ENCODE assay signal across 8 mouse cellular contexts in the genomic region with DNA sequence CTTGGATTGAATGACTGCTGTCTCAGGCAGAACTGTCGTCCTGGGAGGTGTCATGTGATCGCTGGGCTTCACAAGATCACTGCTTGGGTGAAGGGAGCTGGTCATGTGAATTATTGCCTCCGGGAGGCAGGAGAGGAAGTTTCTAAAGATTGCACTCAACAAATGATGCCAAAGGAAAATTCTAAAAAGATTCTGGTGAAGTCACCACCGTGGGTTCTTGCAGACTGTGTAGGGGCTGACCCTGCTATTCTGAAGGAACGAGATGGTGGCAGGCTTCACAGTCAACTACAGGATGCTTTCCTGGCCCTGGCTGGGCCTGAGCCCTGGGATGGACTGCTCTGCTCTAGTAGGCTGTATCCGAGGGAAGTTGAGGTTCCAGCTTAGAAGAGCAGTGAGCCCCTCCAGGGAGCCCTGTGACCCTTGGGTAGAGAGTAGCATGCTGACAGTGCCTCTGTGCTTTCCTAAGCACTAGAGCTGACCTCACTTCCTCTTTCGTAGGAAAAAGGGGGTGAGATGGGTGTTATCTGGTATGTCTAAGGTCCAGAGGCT. TPM values are rescaled to one million over a fixed set of nuclear protein-coding genes. Genes with fewer than 3 reads are reported as not detected.
DNase-seq lines count a peak whose midpoint lies in the region; ATAC-seq lines count a peak whose summit lies in the region.

No protein-coding gene starts in this region.

- H3K4me2 ChIP-seq in neural tube, embryonic 11.5 days (ENCODE audit: low read depth) = no peak overlapping the region
- peak overlapping the region; percentile 70; the same call in 1 of the 2 replicates for H3K4me2 ChIP-seq in liver, embryonic 13.5 days

- H3K36me3 ChIP-seq in heart, embryonic 10.5 days = no peaks in the 10 kb centered on the region
- H3K36me3 ChIP-seq in neural tube, embryonic 11.5 days (ENCODE audit: control insufficient read depth, insufficient read depth, low read length) = no peaks in the 10 kb centered on the region
- H3K36me3 ChIP-seq in liver, embryonic 13.5 days = no peaks in the 10 kb centered on the region

- DNase-seq in heart, adult 11 months = peak; percentile 97
- no peak for DNase-seq in heart, embryonic 10.5 days (ENCODE audit: low spot score)
- DNase-seq in neural tube, embryonic 11.5 days (ENCODE audit: low spot score) = no peak
- no peak for DNase-seq in neural tube, embryonic 10.5 days (ENCODE audit: extremely low spot score, low spot score)
- DNase-seq in liver, embryonic 13.5 days = no peak
- peak; percentile 65 to 70 for DNase-seq in spleen, postnatal 36 days (ENCODE audit: low spot score in 2 of 2)
- DNase-seq in thymus, postnatal 36 days = no peak
- DNase-seq in gastrocnemius, postnatal 4 days (ENCODE audit: low spot score in 2 of 2) = no peak

- ATAC-seq in neural tube, embryonic 11.5 days (ENCODE audit: insufficient read depth, low FRiP score, low TSS enrichment) = no peak
- no peak for ATAC-seq in liver, embryonic 13.5 days (ENCODE audit: low read depth)

- peaks cover 73% of the 10 kb centered on the region for H3K4me1 ChIP-seq in heart, embryonic 10.5 days
- peaks cover 3% of the 10 kb centered on the region for H3K4me1 ChIP-seq in neural tube, embryonic 11.5 days (ENCODE audit: control insufficient read depth, insufficient read depth, low read length)
- peaks cover 26% of the 10 kb centered on the region for H3K4me1 ChIP-seq in liver, embryonic 13.5 days (replicated peaks)

- H3K27ac ChIP-seq in heart, embryonic 10.5 days = no peak overlapping the region
- H3K27ac ChIP-seq in neural tube, embryonic 11.5 days (ENCODE audit: low read depth, low read length) = no peak overlapping the region
- peak overlapping the region; percentile 55; the same call in 1 of the 2 replicates for H3K27ac ChIP-seq in liver, embryonic 13.5 days

- no peaks in the 10 kb centered on the region; the same call in 1 of the 2 replicates for H3K27me3 ChIP-seq in heart, embryonic 10.5 days (ENCODE audit: insufficient read depth, poor library complexity, severe bottlenecking)
- H3K27me3 ChIP-seq in neural tube, embryonic 11.5 days (ENCODE audit: control insufficient read depth, insufficient read depth, low read length) = no peaks in the 10 kb centered on the region; the same call in 1 of the 2 replicates
- peaks cover 34% of the 10 kb centered on the region for H3K27me3 ChIP-seq in liver, embryonic 13.5 days

- H3K9me3 ChIP-seq in heart, embryonic 10.5 days = no peaks in the 10 kb centered on the region
- H3K9me3 ChIP-seq in neural tube, embryonic 11.5 days (ENCODE audit: control insufficient read depth, low read length) = no peaks in the 10 kb centered on the region
- H3K9me3 ChIP-seq in liver, embryonic 13.5 days (replicated peaks) = no peaks in the 10 kb centered on the region

- H3K4me3 ChIP-seq in heart, embryonic 10.5 days = no peak overlapping the region
- 0 out of 2 replicates have a peak overlapping the region, but pooled peaks have one; percentile 2 for H3K4me3 ChIP-seq in neural tube, embryonic 11.5 days (ENCODE audit: low read depth, low read length)
- H3K4me3 ChIP-seq in liver, embryonic 13.5 days (replicated peaks) = no peak overlapping the region

- H3K9ac ChIP-seq in neural tube, embryonic 11.5 days (ENCODE audit: low read length) = no peak overlapping the region
- H3K9ac ChIP-seq in liver, embryonic 13.5 days = no peak overlapping the region

- WGBS in heart, embryonic 10.5 days = 47% methylated on average over 7 of the region's 7 CpGs
- WGBS in neural tube, embryonic 11.5 days = 68% methylated on average over 7 of the region's 7 CpGs
- 14% methylated on average over 7 of the region's 7 CpGs for WGBS in liver, embryonic 13.5 days (ENCODE audit: insufficient replicate concordance)

RNA-seq across cellular contexts. Expression of gene Sirpa, which starts 3.1 kb away (rescaled TPM):
- polyA plus RNA-seq in heart, embryonic 10.5 days (2016; fragmentation: Nextera tagmentation; extraction: Ambion mirVana) = 11.0 and 12.8 TPM in 2 replicates
- polyA plus RNA-seq in neural tube, embryonic 11.5 days (2014; fragmentation: Nextera tagmentation; extraction: Ambion mirVana) = 18.9 TPM in 2 replicates
- 18.1 and 20.4 TPM in 2 replicates for polyA plus RNA-seq in liver, embryonic 13.5 days (2015; fragmentation: Nextera tagmentation; extraction: Ambion mirVana)
- 10 to 100 TPM; 43.1 to 46.2 TPM for total RNA-seq in gastrocnemius, postnatal 4 days (2021)

RNA-seq across cellular contexts. Expression of gene F830045P16Rik, which starts 59.3 kb away (rescaled TPM):
- polyA plus RNA-seq in heart, embryonic 10.5 days (2016; fragmentation: Nextera tagmentation; extraction: Ambion mirVana) = 0.06 TPM in 1 of 2 replicates, not detected in the other
- polyA plus RNA-seq in neural tube, embryonic 11.5 days (2014; fragmentation: Nextera tagmentation; extraction: Ambion mirVana) = not detected in 2 replicates
- polyA plus RNA-seq in liver, embryonic 13.5 days (2015; fragmentation: Nextera tagmentation; extraction: Ambion mirVana) = 0.06 TPM in 1 of 2 replicates, not detected in the other
- total RNA-seq in gastrocnemius, postnatal 4 days (2021) = under 1 TPM in 1 of 2 experiments, not detected in 1; 0.18 TPM

Comparison
In these comparisons a context has a peak if more than half of its experiments do, and no peak if none do; other contexts are left out.
1. DNase-seq: peak in heart, adult 11 months (single experiment) and spleen, postnatal 36 days (2 of 2); none in heart, embryonic 10.5 days (single experiment), neural tube, embryonic 11.5 days (single experiment), neural tube, embryonic 10.5 days (single experiment), liver, embryonic 13.5 days (single experiment), thymus, postnatal 36 days (0 of 2) and gastrocnemius, postnatal 4 days (0 of 2).